Mouse (Mus musculus): ENCODE measurements around the gene Bcas2. TPM values are rescaled to one million over a fixed set of nuclear protein-coding genes. Genes with fewer than 3 reads are reported as not detected.

The Bcas2 gene
- total and polyA plus RNA-seq, 2 experiments from 2014 or later = 103 to 234 TPM

- no peak overlapping the region for H3K9ac ChIP-seq (replicated peaks; ENCODE audit: low read length, poor library complexity, severe bottlenecking)
- no peaks in the 10 kb centered on the region for H3K27me3 ChIP-seq (ENCODE audit: insufficient read depth, low read length)
- H3K27ac ChIP-seq (ENCODE audit: low read depth, low read length) = no peak overlapping the region
- no peak overlapping the region for H3K4me3 ChIP-seq (ENCODE audit: low read depth, low read length)
- no peak for TF ChIP-seq CTCF (IDR thresholded peaks at IDR 0.05)
- 95% methylated on average over 3 of the region's 3 CpGs for WGBS
- no peak overlapping the region for H3K4me2 ChIP-seq (ENCODE audit: low read depth, low read length, poor library complexity, severe bottlenecking)
- no peaks in the 10 kb centered on the region for H3K36me3 ChIP-seq (ENCODE audit: insufficient read depth, low read length)
- H3K4me1 ChIP-seq (ENCODE audit: insufficient read depth, low read length) = no peaks in the 10 kb centered on the region
- no peak for ATAC-seq (ENCODE audit: low FRiP score)
- no peaks in the 10 kb centered on the region for H3K9me3 ChIP-seq (ENCODE audit: low read length)
- DNase-seq (ENCODE audit: low spot score) = no peak
Observed at GRCm38 (mm10) chr3:103204445-103204844, 33.0 kb downstream of the Bcas2 start.

- no peak overlapping the region for H3K4me2 ChIP-seq (ENCODE audit: low read depth, low read length, poor library complexity, severe bottlenecking)
- H3K4me3 ChIP-seq (ENCODE audit: low read depth, low read length) = no peak overlapping the region
- DNase-seq (ENCODE audit: low spot score) = no peak
- H3K9me3 ChIP-seq (ENCODE audit: low read length) = no peaks in the 10 kb centered on the region
- 94% methylated on average over 6 of the region's 6 CpGs for WGBS
- no peaks in the 10 kb centered on the region for H3K36me3 ChIP-seq (ENCODE audit: insufficient read depth, low read length)
- H3K4me1 ChIP-seq (ENCODE audit: insufficient read depth, low read length) = no peaks in the 10 kb centered on the region
- no peaks in the 10 kb centered on the region for H3K27me3 ChIP-seq (ENCODE audit: insufficient read depth, low read length)
- H3K27ac ChIP-seq (ENCODE audit: low read depth, low read length) = no peak overlapping the region
- no peak for TF ChIP-seq CTCF (IDR thresholded peaks at IDR 0.05)
- H3K9ac ChIP-seq (replicated peaks; ENCODE audit: low read length, poor library complexity, severe bottlenecking) = no peak overlapping the region
- ATAC-seq (ENCODE audit: low FRiP score) = no peak
Observed at GRCm38 (mm10) chr3:103206393-103206792, 34.9 kb downstream of the Bcas2 start.

DNA sequence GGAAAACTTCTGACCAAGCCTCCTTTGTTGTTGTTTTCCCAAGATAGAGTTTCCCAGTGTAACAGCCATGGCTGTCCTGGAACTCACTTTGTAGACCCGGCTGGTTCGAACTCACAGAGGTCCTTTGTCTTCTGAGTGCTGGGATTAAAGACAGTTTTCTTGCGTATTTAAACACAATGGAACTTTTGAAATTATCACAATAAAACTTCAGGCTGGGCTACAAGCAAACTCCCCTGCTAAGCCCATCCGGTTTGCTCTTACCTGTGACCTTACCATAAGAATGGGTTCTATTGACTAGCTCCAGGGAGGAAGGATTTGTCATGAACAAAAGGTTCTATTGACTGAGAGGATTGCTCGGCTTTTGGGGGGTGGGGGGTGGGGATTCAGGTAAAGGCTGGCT, 36.3 kb downstream of the Bcas2 start:
- ATAC-seq (ENCODE audit: low FRiP score) (no peak), DNase-seq (ENCODE audit: low spot score) (no peak)
- no peaks in the 10 kb centered on the region for H3K4me1 ChIP-seq (ENCODE audit: insufficient read depth, low read length)
- no peaks in the 10 kb centered on the region for H3K36me3 ChIP-seq (ENCODE audit: insufficient read depth, low read length)
- no peak for TF ChIP-seq CTCF (IDR thresholded peaks at IDR 0.05)
- H3K27me3 ChIP-seq (ENCODE audit: insufficient read depth, low read length) = no peaks in the 10 kb centered on the region
- WGBS = 22% methylated on average over 5 of the region's 5 CpGs
- no peak overlapping the region for H3K9ac ChIP-seq (replicated peaks; ENCODE audit: low read length, poor library complexity, severe bottlenecking)
- no peaks in the 10 kb centered on the region for H3K9me3 ChIP-seq (ENCODE audit: low read length)
- H3K4me3 ChIP-seq (ENCODE audit: low read depth, low read length) = no peak overlapping the region
- no peak overlapping the region for H3K27ac ChIP-seq (ENCODE audit: low read depth, low read length)
- no peak overlapping the region for H3K4me2 ChIP-seq (ENCODE audit: low read depth, low read length, poor library complexity, severe bottlenecking)

- DNase-seq (ENCODE audit: low spot score) (no peak), ATAC-seq (ENCODE audit: low FRiP score) (no peak)
- H3K36me3 ChIP-seq (ENCODE audit: insufficient read depth, low read length) = no peaks in the 10 kb centered on the region
- H3K4me2 ChIP-seq (ENCODE audit: low read depth, low read length, poor library complexity, severe bottlenecking) = no peak overlapping the region
- H3K27me3 ChIP-seq (ENCODE audit: insufficient read depth, low read length) = no peaks in the 10 kb centered on the region
- TF ChIP-seq CTCF (IDR thresholded peaks at IDR 0.05) = no peak
- no peak overlapping the region for H3K9ac ChIP-seq (replicated peaks; ENCODE audit: low read length, poor library complexity, severe bottlenecking)
- no peaks in the 10 kb centered on the region for H3K4me1 ChIP-seq (ENCODE audit: insufficient read depth, low read length)
- no peak overlapping the region for H3K27ac ChIP-seq (ENCODE audit: low read depth, low read length)
- 84% methylated on average over 2 of the region's 2 CpGs for WGBS
- no peak overlapping the region for H3K4me3 ChIP-seq (ENCODE audit: low read depth, low read length)
- H3K9me3 ChIP-seq (ENCODE audit: low read length) = no peaks in the 10 kb centered on the region
Observed at GRCm38 (mm10) chr3:103208237-103208636, 36.8 kb downstream of the Bcas2 start.

DNA sequence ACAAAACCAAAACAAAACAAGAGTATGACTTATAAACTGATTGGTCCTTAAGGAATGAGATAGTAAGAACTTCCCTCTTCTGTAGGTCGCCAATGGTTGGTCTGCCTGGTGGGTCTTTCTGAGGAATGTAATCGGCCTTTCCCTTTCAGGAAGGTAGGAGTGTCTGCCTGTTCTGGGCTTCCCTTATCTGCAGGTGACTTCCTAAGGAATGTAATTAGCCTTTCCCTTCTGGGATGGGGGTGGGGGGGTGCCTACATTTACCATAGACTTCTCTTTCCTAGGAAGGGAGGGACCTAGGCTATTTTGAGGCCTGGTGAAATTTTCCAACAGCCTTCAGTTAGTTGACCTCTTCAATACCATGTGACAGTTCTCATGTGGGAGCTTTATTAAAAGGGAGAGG, 39.6 kb downstream of the Bcas2 start:
- Histone ChIP-seq H3K9me3 (ENCODE audit: low read length) (no peaks in the 10 kb centered on the region), H3K4me1 (ENCODE audit: insufficient read depth, low read length) (no peaks in the 10 kb centered on the region), H3K4me2 (ENCODE audit: low read depth, low read length, poor library complexity, severe bottlenecking) (no peak overlapping the region), H3K4me3 (ENCODE audit: low read depth, low read length) (no peak overlapping the region), H3K27me3 (ENCODE audit: insufficient read depth, low read length) (no peaks in the 10 kb centered on the region), H3K27ac (ENCODE audit: low read depth, low read length) (no peak overlapping the region), H3K9ac (replicated peaks; ENCODE audit: low read length, poor library complexity, severe bottlenecking) (no peak overlapping the region), H3K36me3 (ENCODE audit: insufficient read depth, low read length) (no peaks in the 10 kb centered on the region)
- TF ChIP-seq CTCF (IDR thresholded peaks at IDR 0.05) = no peak
- no peak for DNase-seq (ENCODE audit: low spot score)
- ATAC-seq (ENCODE audit: low FRiP score) = no peak
- 88% methylated on average over 2 of the region's 2 CpGs for WGBS

DNA sequence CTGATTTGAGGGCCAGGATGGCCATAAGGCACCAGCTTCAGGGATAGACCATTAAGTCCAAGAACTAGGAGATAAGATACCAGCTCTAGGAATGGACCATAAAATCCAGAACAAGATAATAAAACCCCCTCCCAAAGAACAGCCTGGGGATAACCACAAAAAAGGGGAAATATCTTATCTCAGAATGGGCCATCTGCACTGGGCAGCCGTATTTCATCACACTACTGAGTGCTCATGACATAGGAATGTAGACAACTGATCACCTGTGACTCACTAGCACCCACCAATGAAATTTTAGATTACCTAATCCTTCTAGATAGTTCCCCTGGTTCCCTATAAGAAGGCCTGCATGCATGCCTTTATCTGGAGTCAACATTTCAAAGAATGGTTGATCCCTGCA, 40.7 kb downstream of the Bcas2 start:
- Histone ChIP-seq H3K9ac (replicated peaks; ENCODE audit: low read length, poor library complexity, severe bottlenecking) (no peak overlapping the region), H3K9me3 (ENCODE audit: low read length) (no peaks in the 10 kb centered on the region), H3K27ac (ENCODE audit: low read depth, low read length) (no peak overlapping the region), H3K27me3 (ENCODE audit: insufficient read depth, low read length) (no peaks in the 10 kb centered on the region), H3K36me3 (ENCODE audit: insufficient read depth, low read length) (no peaks in the 10 kb centered on the region), H3K4me1 (ENCODE audit: insufficient read depth, low read length) (no peaks in the 10 kb centered on the region), H3K4me2 (ENCODE audit: low read depth, low read length, poor library complexity, severe bottlenecking) (no peak overlapping the region), H3K4me3 (ENCODE audit: low read depth, low read length) (no peak overlapping the region)
- ATAC-seq (ENCODE audit: low FRiP score) (no peak), DNase-seq (ENCODE audit: low spot score) (no peak)
- TF ChIP-seq CTCF (IDR thresholded peaks at IDR 0.05) = no peak
- WGBS = 91% methylated on average over 1 of the region's 1 CpGs

Measured in midbrain, postnatal 0 days (tissue).